Comparison of ENCODE assay signal across 8 mouse cellular contexts in the genomic region with DNA sequence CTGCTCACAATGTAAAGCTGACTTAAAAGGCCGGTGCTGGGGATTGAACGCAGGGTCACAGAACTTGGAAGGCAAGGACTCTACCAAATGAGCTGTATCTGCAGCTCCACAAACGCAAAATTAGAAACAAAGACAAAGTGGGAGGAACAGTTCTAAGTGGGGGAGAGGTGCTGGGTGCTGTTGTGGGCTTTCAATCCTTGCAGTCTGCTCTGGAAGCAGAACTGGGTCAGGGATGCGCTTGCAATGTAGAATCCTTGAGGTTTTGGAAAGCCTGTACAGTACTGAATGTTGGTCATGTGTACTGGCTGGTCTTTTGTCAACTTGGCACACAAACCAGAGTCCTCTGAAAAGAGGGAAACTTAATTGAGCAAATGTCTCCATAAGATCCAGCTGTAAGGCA. TPM values are rescaled to one million over a fixed set of nuclear protein-coding genes. Genes with fewer than 3 reads are reported as not detected.
A peak's percentile ranks its signal among the peaks of the same experiment; 100 is the strongest.
DNase-seq lines count a peak whose midpoint lies in the region; ATAC-seq lines count a peak whose summit lies in the region.

No protein-coding gene starts in this region.

- intact Hi-C loops in heart, postnatal 14 days (cut with DNase I) = loop anchor here (2.0 kb wide), 1 partner anchor 45 kb away; the partner anchor contains the start of gene Cmtr1

- H3K27me3 ChIP-seq in heart, embryonic 11.5 days (ENCODE audit: control insufficient read depth, insufficient read depth, low read length) = no peaks in the 10 kb centered on the region
- no peaks in the 10 kb centered on the region for H3K27me3 ChIP-seq in embryonic facial prominence, embryonic 10.5 days (replicated peaks; ENCODE audit: low read depth, poor library complexity, severe bottlenecking)
- H3K27me3 ChIP-seq in limb, embryonic 10.5 days (ENCODE audit: low read depth, poor library complexity, severe bottlenecking) = no peaks in the 10 kb centered on the region
- H3K27me3 ChIP-seq in stomach, embryonic 14.5 days (ENCODE audit: control insufficient read depth, insufficient read depth, low read length) = no peaks in the 10 kb centered on the region

- 0 out of 2 replicates have a peak, but pooled peaks cover under 1% of the 10 kb centered on the region for H3K36me3 ChIP-seq in heart, embryonic 11.5 days (ENCODE audit: control insufficient read depth, insufficient read depth, low read length)
- H3K36me3 ChIP-seq in embryonic facial prominence, embryonic 10.5 days (replicated peaks) = peaks cover 36% of the 10 kb centered on the region
- H3K36me3 ChIP-seq in limb, embryonic 10.5 days = peaks cover 38% of the 10 kb centered on the region
- peaks cover 14% of the 10 kb centered on the region for H3K36me3 ChIP-seq in stomach, embryonic 14.5 days (ENCODE audit: control insufficient read depth, insufficient read depth, low read length)

- H3K9me3 ChIP-seq in heart, embryonic 11.5 days (replicated peaks; ENCODE audit: control insufficient read depth, low read length) = no peaks in the 10 kb centered on the region
- no peaks in the 10 kb centered on the region for H3K9me3 ChIP-seq in embryonic facial prominence, embryonic 10.5 days
- no peaks in the 10 kb centered on the region for H3K9me3 ChIP-seq in limb, embryonic 10.5 days (replicated peaks)
- no peaks in the 10 kb centered on the region for H3K9me3 ChIP-seq in stomach, embryonic 14.5 days (ENCODE audit: control insufficient read depth, low read depth, low read length)

- H3K4me2 ChIP-seq in heart, embryonic 11.5 days = peak overlapping the region; percentile 91
- peak overlapping the region; percentile 81 for H3K4me2 ChIP-seq in stomach, embryonic 14.5 days (replicated peaks; ENCODE audit: low read depth, low read length)

- peak overlapping the region; percentile 92 for H3K4me3 ChIP-seq in heart, embryonic 11.5 days (ENCODE audit: low read depth, low read length)
- H3K4me3 ChIP-seq in embryonic facial prominence, embryonic 10.5 days = peak overlapping the region; percentile 100
- H3K4me3 ChIP-seq in limb, embryonic 10.5 days = peak overlapping the region; percentile 93
- peak overlapping the region; percentile 98 for H3K4me3 ChIP-seq in stomach, embryonic 14.5 days (ENCODE audit: low read depth, low read length)

- DNase-seq in heart, postnatal 14 days = no peak
- peak; percentile 59 for DNase-seq in A20 (ENCODE audit: low read depth, low spot score)
- no peak for DNase-seq in embryonic facial prominence, embryonic 10.5 days (ENCODE audit: low spot score)
- DNase-seq in limb, embryonic 10.5 days (ENCODE audit: low spot score) = no peak
- no peak for DNase-seq in thymus, postnatal 4 days

- peak overlapping the region; percentile 96 for H3K9ac ChIP-seq in heart, embryonic 11.5 days (ENCODE audit: low read depth, low read length)
- H3K9ac ChIP-seq in stomach, embryonic 14.5 days (replicated peaks; ENCODE audit: low read depth, low read length) = peak overlapping the region; percentile 96

- no peak for ATAC-seq in heart, embryonic 11.5 days (replicated peaks; ENCODE audit: insufficient number of reproducible peaks, low FRiP score, low TSS enrichment)
- ATAC-seq in stomach, embryonic 14.5 days (ENCODE audit: insufficient number of reproducible peaks, insufficient read depth, low FRiP score, low read depth) = no peak
- ATAC-seq in megakaryocyte progenitor cell, adult 5-6 weeks (replicated peaks; ENCODE audit: poor library complexity) = no peak

- H3K4me1 ChIP-seq in heart, embryonic 11.5 days (ENCODE audit: control insufficient read depth, insufficient read depth, low read length) = peaks cover 24% of the 10 kb centered on the region
- H3K4me1 ChIP-seq in embryonic facial prominence, embryonic 10.5 days = peaks cover 42% of the 10 kb centered on the region
- H3K4me1 ChIP-seq in limb, embryonic 10.5 days = peaks cover 24% of the 10 kb centered on the region
- peaks cover 23% of the 10 kb centered on the region for H3K4me1 ChIP-seq in stomach, embryonic 14.5 days (ENCODE audit: control insufficient read depth, insufficient read depth, low read length)

- 10% methylated on average over 4 of the region's 4 CpGs for WGBS in heart, embryonic 11.5 days (ENCODE audit: insufficient replicate concordance)
- WGBS in embryonic facial prominence, embryonic 10.5 days = 9% methylated on average over 4 of the region's 4 CpGs
- WGBS in limb, embryonic 10.5 days = 15% methylated on average over 4 of the region's 4 CpGs
- WGBS in stomach, embryonic 14.5 days = 6% methylated on average over 4 of the region's 4 CpGs

- H3K27ac ChIP-seq in heart, embryonic 11.5 days (ENCODE audit: low read depth, low read length) = peak overlapping the region; percentile 93; the same call in 1 of the 2 replicates
- peak overlapping the region; percentile 97 for H3K27ac ChIP-seq in embryonic facial prominence, embryonic 10.5 days (replicated peaks)
- peak overlapping the region; percentile 96 for H3K27ac ChIP-seq in limb, embryonic 10.5 days
- H3K27ac ChIP-seq in stomach, embryonic 14.5 days (ENCODE audit: low read length) = peak overlapping the region; percentile 94; the same call in 1 of the 2 replicates

RNA-seq across cellular contexts. Expression of gene Gm28043, which starts 0.9 kb away (rescaled TPM):
- 2.3 and 2.9 TPM in 2 replicates for polyA plus RNA-seq in heart, embryonic 11.5 days (2014; fragmentation: Nextera tagmentation; extraction: Ambion mirVana)
- total RNA-seq in heart, postnatal 14 days (2021) = 1 to 10 TPM; 1.0 to 1.3 TPM
- polyA plus RNA-seq in embryonic facial prominence, embryonic 10.5 days (2016; fragmentation: Nextera tagmentation; extraction: Ambion mirVana) = 2.3 and 3.5 TPM in 2 replicates
- 2.5 and 2.8 TPM in 2 replicates for polyA plus RNA-seq in limb, embryonic 10.5 days (2016; fragmentation: Nextera tagmentation; extraction: Ambion mirVana)
- polyA plus RNA-seq in stomach, embryonic 14.5 days (2014; fragmentation: Nextera tagmentation; extraction: Ambion mirVana) = 2.7 and 4.3 TPM in 2 replicates
- 0.68 and 0.94 TPM in 2 replicates for total RNA-seq in megakaryocyte progenitor cell, adult 5-6 weeks (2015)
- total RNA-seq in megakaryocyte progenitor cell, adult 5-6 weeks (2017) = 5.6 and 7.5 TPM in 2 replicates

RNA-seq across cellular contexts. Expression of gene Rnf8, which starts 1.0 kb away (rescaled TPM):
- polyA plus RNA-seq in heart, embryonic 11.5 days (2014; fragmentation: Nextera tagmentation; extraction: Ambion mirVana) = 61.9 and 66.9 TPM in 2 replicates
- 10 to 100 TPM; 22.4 to 24.6 TPM for total RNA-seq in heart, postnatal 14 days (2021)
- polyA plus RNA-seq in embryonic facial prominence, embryonic 10.5 days (2016; fragmentation: Nextera tagmentation; extraction: Ambion mirVana) = 117 and 119 TPM in 2 replicates
- 108 and 127 TPM in 2 replicates for polyA plus RNA-seq in limb, embryonic 10.5 days (2016; fragmentation: Nextera tagmentation; extraction: Ambion mirVana)
- 79.0 and 80.8 TPM in 2 replicates for polyA plus RNA-seq in stomach, embryonic 14.5 days (2014; fragmentation: Nextera tagmentation; extraction: Ambion mirVana)
- 18.1 and 19.9 TPM in 2 replicates for total RNA-seq in megakaryocyte progenitor cell, adult 5-6 weeks (2015)
- 42.2 and 63.5 TPM in 2 replicates for total RNA-seq in megakaryocyte progenitor cell, adult 5-6 weeks (2017)

RNA-seq across cellular contexts. Expression of gene Cmtr1, which starts 44.8 kb away (rescaled TPM):
- 99.9 and 101 TPM in 2 replicates for polyA plus RNA-seq in heart, embryonic 11.5 days (2014; fragmentation: Nextera tagmentation; extraction: Ambion mirVana)
- total RNA-seq in heart, postnatal 14 days (2021) = 10 to 100 TPM; 45.8 to 60.7 TPM
- polyA plus RNA-seq in embryonic facial prominence, embryonic 10.5 days (2016; fragmentation: Nextera tagmentation; extraction: Ambion mirVana) = 135 and 140 TPM in 2 replicates
- polyA plus RNA-seq in limb, embryonic 10.5 days (2016; fragmentation: Nextera tagmentation; extraction: Ambion mirVana) = 124 and 134 TPM in 2 replicates
- 109 and 117 TPM in 2 replicates for polyA plus RNA-seq in stomach, embryonic 14.5 days (2014; fragmentation: Nextera tagmentation; extraction: Ambion mirVana)
- total RNA-seq in megakaryocyte progenitor cell, adult 5-6 weeks (2015) = 16.5 and 37.1 TPM in 2 replicates
- total RNA-seq in megakaryocyte progenitor cell, adult 5-6 weeks (2017) = 136 and 148 TPM in 2 replicates
